Mouse (Mus musculus): ENCODE measurements around the gene Gm20388.
"Not testable (repeated sequence)": the region's sequence is repeated elsewhere in the genome, so short reads cannot be mapped to it uniquely, and the experiment has no call there.

Gm20388 gene

DNA sequence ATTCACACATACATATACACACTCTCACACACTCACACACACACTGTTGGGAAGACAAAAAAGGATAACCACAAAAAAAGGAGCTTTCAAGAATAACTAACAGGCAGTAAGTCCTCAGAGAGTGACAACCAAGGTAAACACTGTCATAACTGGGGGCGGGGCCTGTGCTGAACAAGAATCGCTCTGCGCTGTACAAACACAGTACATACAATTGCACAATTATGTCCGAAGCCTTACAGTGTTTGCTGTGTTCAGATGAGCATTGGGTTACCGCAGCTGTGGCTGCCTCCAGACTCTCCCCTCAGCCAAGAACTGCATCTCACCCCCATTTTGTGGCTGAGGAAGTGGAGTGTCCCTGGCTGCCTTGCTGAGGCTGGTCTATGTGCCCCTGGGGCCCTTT lies 1510.4 kb downstream of the Gm20388 start:
- no peak for DNase-seq (ENCODE audit: low read depth, low spot score)

- no peak for DNase-seq (ENCODE audit: low read depth, low spot score)
Measured at GRCm38 (mm10) chr8:121424080-121424479, 1513.4 kb downstream of the Gm20388 start.

DNA sequence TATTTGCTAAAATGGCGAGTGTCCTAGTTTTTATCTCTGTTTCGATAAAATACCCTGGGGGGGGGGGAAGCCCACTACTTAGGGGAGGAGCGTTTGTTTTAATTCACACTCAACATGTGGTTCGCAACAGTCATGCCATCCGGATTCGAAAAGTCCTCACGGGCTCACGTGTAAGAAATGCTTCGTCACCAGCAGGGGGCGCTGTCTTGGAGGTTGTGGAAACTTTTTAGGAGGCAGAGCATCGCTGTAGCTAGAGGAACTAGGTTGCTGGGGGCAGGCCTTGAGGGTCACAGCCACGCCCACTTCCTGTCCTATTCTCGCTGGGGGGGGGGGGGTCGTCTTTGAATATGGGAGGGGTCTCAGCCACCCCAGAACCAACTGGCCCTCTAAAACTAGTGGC lies 1514.0 kb downstream of the Gm20388 start:
- no peak for DNase-seq (ENCODE audit: low read depth, low spot score)

GRCm38 (mm10) chr8:121431499-121431898 lies 1520.9 kb downstream of the Gm20388 start:
- no peak for DNase-seq (ENCODE audit: low read depth, low spot score)

GRCm38 (mm10) chr8:121433466-121433865 lies 1522.8 kb downstream of the Gm20388 start:
- DNase-seq (ENCODE audit: low read depth, low spot score), result no peak

DNA sequence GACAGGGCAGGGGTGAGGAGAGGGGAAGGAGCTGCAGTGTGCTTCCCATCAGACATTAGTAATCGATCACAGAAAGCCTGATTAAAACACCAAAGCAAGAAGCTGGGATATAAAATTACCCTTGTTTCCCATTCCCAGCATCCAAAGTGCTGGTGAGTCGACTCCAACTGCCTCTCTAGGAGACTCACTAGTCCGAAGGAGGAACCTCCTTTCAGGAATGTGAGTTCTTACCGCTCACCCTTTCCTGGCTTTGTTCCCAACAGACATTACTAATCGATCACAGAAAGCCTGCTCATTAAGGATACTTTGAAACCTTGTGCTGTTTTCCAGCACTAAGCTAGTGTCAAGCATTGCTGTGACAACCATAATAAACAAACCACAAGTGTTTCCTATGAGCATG lies 1526.0 kb downstream of the Gm20388 start:
- no peak for DNase-seq (ENCODE audit: low read depth, low spot score)

GRCm38 (mm10) chr8:121437506-121437905 lies 1526.9 kb downstream of the Gm20388 start:
- DNase-seq (ENCODE audit: low read depth, low spot score), result no peak

DNA sequence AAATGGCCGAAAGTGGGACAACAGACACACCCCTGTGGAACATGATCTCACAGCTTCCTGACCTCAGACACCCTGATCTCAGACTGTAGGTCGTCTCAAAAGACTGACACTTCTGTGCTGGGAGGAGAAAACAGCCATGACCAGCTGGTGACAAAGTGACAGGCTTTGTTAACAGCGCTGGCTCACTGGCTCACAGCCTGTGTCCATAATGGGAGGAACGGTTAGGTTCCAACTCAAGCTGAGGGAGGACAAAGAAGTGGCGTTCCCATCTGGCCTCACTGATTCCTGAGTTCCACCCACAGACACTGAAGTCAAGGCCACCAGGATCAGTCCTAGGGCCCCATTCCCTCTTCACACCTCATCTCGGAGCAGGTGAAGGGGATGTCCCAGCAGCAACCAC lies 1527.5 kb downstream of the Gm20388 start:
- DNase-seq (ENCODE audit: low read depth, low spot score), result no peak

- no peak for DNase-seq (ENCODE audit: low read depth, low spot score)
Measured at GRCm38 (mm10) chr8:121439351-121439750, 1528.7 kb downstream of the Gm20388 start.

GRCm38 (mm10) chr8:121443361-121443760 lies 1532.7 kb downstream of the Gm20388 start:
- no peak for DNase-seq (ENCODE audit: low read depth, low spot score)

DNA sequence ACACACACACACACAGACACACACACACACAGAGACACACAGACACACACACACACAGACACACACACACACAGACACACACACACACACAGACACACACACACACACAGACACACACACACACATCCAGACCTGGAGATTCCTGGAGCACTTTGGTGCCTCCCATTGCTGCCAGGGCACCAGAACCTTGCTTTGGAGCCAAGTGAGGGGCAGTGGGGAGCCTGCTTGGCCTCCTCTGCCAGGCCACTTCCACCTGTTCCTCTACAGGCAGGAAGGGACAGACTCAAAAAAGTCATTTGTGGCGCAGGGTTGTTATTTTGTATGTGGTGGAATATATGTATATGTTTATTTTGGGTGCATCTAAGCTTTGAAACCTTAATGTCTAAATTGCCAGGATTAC lies 1533.9 kb downstream of the Gm20388 start:
- not testable (repeated sequence) for DNase-seq (ENCODE audit: low read depth, low spot score)

DNA sequence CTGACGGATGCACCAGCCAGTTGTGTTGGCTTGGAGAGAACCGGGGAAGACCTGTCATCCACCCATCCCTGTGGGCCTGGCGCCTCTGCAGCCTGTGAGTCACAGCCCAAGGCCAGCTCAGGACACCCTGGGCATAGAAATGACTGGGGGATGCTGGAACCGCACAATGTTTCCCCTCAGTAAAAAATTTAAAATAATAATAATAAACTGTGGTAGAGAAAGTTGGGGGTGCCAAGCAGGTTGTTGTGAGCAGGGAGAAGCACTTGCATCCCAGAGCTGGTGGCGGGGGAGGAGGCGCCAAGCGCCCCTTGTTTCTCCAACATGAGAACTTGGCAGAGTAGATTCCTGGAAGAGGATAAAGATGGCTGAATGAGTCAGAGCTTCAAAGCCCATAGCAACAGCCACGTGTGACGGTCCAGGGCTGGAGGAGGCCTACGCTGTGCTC lies 1534.4 kb downstream of the Gm20388 start:
- no peak for DNase-seq (ENCODE audit: low read depth, low spot score)

DNA sequence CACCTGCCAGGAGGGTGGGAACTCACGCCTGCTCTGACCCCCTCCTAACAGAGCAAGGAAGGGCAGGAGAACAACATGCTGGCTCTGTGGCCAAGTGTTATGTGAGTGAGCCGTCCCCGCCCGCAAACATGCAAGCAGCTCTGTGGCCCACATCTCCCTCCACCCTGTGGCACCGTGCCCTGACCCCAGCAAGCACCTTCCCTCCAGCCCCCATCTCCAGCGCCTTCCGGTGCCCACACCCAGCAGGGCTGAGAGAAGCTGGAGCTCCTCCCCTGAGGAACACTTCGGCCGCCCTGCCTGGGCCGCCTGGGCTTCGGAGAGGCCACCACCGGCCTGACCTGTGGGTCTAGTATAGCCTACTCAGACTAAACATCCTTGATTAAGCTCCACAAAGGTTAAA lies 1535.5 kb downstream of the Gm20388 start:
- no peak for DNase-seq (ENCODE audit: low read depth, low spot score)

GRCm38 (mm10) chr8:121446862-121447261 lies 1536.2 kb downstream of the Gm20388 start:
- no peak for DNase-seq (ENCODE audit: low read depth, low spot score)

GRCm38 (mm10) chr8:121450211-121450610 lies 1539.6 kb downstream of the Gm20388 start:
- DNase-seq (ENCODE audit: low read depth, low spot score), result no peak

GRCm38 (mm10) chr8:121451404-121452076 lies 1540.9 kb downstream of the Gm20388 start:
- DNase-seq (ENCODE audit: low read depth, low spot score), result no peak

DNA sequence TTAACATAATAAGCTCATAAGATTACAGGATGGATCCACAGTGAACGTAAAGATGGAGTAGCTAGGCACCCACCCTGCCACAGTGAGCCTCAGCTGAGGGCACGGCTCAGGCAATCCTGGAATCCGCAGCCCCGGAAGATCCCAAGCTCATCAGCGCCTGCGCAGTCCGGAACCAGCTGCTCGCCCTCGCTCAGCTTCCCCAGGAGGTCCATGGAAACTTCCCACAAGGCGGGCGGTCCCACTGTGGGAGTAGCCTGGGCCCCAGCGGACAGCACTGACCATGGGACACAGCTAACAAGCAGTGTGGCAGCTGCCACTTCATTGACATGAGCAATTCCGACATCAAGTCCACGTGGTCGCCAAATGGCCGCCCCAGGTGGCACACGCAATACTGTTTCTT lies 1544.1 kb downstream of the Gm20388 start:
- no peak for DNase-seq (ENCODE audit: low read depth, low spot score)

- no peak for DNase-seq (ENCODE audit: low read depth, low spot score)
Measured at GRCm38 (mm10) chr8:121461192-121461591, 1550.6 kb downstream of the Gm20388 start.

DNA sequence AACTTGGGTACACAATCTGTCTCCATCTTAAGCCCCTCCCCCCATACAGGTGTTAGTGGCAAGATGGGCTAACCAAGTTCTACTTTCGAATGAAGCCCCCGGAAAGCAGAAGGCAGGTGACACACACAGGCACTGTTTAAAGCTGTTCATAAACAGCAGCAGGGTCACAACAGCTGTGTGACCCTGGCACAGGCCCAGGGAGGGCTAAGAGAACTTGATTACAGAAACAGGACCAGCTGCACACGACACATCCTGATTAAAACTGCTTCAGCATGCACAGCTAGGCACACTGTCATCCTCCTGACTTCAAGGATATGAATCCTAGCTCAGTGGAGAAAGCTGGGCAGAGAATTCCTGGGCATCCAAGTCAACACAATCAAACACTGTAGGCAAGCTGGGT lies 1551.5 kb downstream of the Gm20388 start:
- no peak for DNase-seq (ENCODE audit: low read depth, low spot score)

DNA sequence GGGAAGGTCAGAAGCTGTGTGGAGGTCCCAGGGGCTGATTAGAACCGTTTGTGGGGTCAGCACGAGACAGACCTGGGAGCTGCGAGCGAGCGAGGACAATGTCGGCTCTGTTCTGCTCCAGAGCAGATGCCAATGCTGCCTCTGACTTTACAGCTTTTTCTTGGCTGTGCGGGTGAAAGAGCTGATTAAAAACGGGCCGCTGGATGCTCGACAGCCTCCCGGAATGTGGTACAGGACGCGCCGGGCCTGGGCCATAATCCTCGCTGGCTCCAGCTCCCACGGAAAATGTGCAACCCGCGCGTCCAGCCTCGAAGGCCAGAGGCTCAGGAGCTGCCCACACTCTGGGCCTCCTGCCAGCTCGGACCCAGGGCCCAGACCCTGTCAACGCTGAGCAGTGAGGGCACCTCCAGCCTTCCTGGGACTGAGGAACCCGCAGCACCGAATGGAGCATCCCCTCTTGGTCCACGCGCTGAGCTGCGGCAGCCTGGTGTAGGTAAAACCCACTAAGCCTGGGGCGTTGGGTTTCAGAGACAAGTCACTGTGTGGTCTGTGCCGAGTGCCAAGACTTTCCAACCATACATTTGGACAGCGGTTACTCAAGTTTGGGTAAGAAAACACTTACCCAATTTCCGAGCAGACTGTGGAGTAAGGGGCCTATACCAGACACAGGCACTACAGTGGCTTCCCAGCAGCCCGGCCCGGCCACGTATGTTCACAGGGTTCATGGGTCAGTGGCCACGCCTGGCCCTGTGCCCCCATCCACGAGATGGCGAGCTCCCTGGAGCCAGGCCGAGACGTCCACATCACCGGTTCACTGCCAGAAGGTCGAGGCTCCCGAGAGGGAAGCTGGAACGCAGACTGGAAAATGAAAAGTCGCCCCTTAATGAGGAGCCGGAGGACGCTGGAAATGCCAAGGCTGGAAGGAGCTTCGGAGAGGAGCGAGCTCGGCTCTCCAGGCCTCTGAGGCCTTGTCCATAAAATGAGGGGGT lies 1557.7 kb downstream of the Gm20388 start:
- DNase-seq (ENCODE audit: low read depth, low spot score), result no peak

- no peak for DNase-seq (ENCODE audit: low read depth, low spot score)
Measured at GRCm38 (mm10) chr8:121474161-121474897, 1563.7 kb downstream of the Gm20388 start.

DNA sequence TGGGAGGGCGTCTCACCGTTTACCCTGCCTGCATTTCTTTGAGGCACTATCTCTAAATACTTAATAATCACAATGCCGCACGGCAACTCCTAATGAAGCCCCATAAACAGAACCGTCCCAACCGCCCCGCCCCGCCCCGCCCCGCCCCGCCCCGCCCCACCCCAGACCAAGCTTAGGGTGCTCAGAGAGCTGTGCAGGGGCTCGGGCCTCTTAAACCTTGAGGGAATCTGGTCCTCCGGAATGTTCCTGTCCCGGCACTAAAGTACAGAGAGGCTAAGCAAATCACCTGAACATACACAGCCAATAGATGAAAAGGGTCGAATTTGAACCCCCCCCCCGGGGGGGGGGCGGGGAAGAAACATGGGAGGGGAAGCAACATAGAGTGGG lies 1564.2 kb downstream of the Gm20388 start:
- no peak for DNase-seq (ENCODE audit: low read depth, low spot score)

Data from retina, adult 2 months (tissue).